Mouse (Mus musculus) leukemia stem cell, adult 10-12 weeks (primary cell): ENCODE measurements around the gene Arhgap18. TPM values are rescaled to one million over a fixed set of nuclear protein-coding genes. Genes with fewer than 3 reads are reported as not detected.

Experiments used
- polyA plus RNA-seq: library from polyadenylated mRNA; stranded (reverse); fragments of >175 nt; gene quantifications from 2 replicates; pipeline ENCODE4 v1.2.3, GENCODE M21; 2012; ENCODE audit warnings: low replicate concordance

Arhgap18 gene
- polyA plus RNA-seq: 0.43 and 2.6 TPM in 2 replicates

DNA sequence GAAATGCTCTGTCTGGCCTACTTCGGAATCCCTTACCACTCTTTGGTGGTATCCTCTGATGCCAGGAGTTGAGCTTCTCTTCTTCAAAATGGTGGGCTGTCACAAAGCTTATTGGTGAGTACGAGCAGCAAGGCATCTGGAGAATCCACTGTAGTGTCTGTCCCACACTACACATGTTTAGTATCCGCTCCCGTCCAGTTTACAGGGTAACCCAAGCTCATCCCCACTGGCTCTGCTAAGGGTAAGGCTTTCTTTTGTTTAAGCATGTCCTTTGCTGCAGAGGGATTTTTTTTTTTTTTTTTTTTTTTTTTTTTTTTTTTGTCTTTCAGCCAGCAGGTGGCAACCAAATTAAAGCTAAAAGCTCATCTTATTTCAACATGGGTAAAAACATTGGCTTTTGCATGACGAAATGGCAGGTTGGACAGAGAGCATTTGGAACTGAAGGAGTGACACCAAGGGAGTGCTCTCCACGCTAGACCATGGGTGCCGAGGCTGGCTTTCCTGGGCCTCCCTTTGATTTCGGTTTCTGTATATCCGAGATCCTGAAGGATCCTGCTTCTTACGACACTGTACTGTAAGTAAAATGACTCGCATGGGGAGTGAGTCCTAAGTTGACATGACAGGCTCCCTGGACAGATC lies at the start of gene Arhgap18:
Arhgap18 (plus strand) TSS at position 493 of the 639 bp plus-strand sequence.

